Mouse (Mus musculus): Measurements from ENCODE around the gene BC051142. TPM values are rescaled to one million over a fixed set of nuclear protein-coding genes. Genes with fewer than 3 reads are reported as not detected.

The BC051142 gene
- total RNA-seq, 1 experiment: not detected

DNA sequence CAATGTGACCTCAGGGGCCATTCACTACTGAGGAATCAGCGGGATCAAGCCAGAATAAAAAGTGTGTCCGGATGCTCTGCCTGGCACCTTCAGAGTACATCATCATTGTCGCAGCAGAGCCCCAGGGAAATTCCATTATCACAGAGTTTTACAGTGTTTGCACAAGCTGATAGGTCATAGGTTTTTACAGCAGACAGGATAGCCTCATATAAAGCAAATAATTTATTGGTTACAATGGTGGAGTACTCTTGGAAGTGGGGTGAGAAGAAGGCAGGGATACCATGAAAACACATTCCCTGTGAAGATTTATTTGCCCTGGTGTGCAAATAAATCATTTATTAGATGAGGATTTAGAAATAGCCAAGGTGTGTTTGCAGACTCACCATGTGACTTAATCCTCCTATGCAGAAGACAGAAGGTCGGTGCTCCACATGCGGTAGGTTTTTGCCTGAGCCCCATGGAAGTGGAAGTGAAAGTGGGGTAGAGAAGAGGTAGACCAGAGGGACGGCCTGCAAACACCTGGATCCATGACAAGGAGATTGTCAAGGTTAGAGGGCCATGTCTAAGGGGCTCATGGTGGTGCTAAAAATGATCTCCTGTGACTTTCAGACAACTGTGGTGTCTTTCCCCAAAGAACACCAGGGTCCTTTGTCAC is 25.4 kb upstream of the BC051142 start:
- no peaks in the 10 kb centered on the region for H3K4me1 ChIP-seq (ENCODE audit: control insufficient read depth in 2 of 2, insufficient read depth in 2 of 2, low read length in 2 of 2, poor library complexity in 1 of 2)
- H3K27ac ChIP-seq (ENCODE audit: insufficient read depth, low read depth, low read length, poor library complexity, severe bottlenecking): no peak overlapping the region
- H3K36me3 ChIP-seq (ENCODE audit: control insufficient read depth, insufficient read depth, low read length, poor library complexity, severe bottlenecking): no peaks in the 10 kb centered on the region
- no peak overlapping the region for H3K4me3 ChIP-seq (ENCODE audit: insufficient read depth in 1 of 2, low read depth in 1 of 2, low read length in 2 of 2, poor library complexity in 1 of 2, severe bottlenecking in 1 of 2)
- H3K9ac ChIP-seq (ENCODE audit: insufficient read depth, low read depth, low read length, poor library complexity, severe bottlenecking): no peak overlapping the region
- in situ Hi-C loops (cut with MboI; ENCODE audit: low sequenced_read_pairs in 2 of 2, unreplicated experiment in 2 of 2): no loop called here
- no peaks in the 10 kb centered on the region for H3K9me3 ChIP-seq (ENCODE audit: control insufficient read depth, insufficient read depth, low read depth, low read length)
- DNase-seq (ENCODE audit: low read depth, low spot score): no peak
- TF ChIP-seq ZNF384 (IDR thresholded peaks at IDR 0.05; ENCODE audit: low read depth, low read length) (no peak), ZC3H11A (IDR thresholded peaks at IDR 0.05; ENCODE audit: borderline replicate concordance, low read depth, low read length) (no peak), MAFK (IDR thresholded peaks at IDR 0.05; ENCODE audit: insufficient read depth, low read depth, low read length) (no peak), HCFC1 (IDR thresholded peaks at IDR 0.05; ENCODE audit: borderline replicate concordance, insufficient read depth, low read length) (no peak)

DNA sequence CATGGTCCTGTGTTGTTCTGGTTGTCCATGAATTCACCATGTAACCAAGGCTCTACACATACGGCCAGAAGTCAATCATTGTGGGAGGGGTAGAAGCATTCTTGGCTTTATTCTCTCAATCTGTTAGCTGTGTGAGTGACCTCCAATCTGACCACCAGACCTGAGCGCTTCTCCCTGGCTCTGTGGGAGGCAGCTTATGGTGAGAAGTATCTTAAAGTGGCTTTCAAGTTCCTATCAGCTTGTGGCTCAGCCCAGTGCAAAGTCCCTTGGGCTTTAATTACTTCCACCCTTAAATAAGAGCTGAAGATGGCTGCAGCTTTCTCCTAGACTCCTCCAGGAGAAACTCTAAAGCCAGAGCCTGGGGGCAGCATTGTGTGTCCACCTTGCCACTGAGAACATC is 21.8 kb upstream of the BC051142 start, which contains the start of gene Btnl1:
TSS of gene Btnl1 (plus strand) at position 286 of the 400 bp plus-strand sequence.
- Histone ChIP-seq H3K27ac (ENCODE audit: insufficient read depth, low read depth, low read length, poor library complexity, severe bottlenecking) (no peak within 1 kb of the TSS), H3K9ac (ENCODE audit: insufficient read depth, low read depth, low read length, poor library complexity, severe bottlenecking) (no peak within 1 kb of the TSS), H3K4me3 (ENCODE audit: insufficient read depth in 1 of 2, low read depth in 1 of 2, low read length in 2 of 2, poor library complexity in 1 of 2, severe bottlenecking in 1 of 2) (no peak within 1 kb of the TSS), H3K4me1 (ENCODE audit: control insufficient read depth in 2 of 2, insufficient read depth in 2 of 2, low read length in 2 of 2, poor library complexity in 1 of 2) (peaks cover 0 to 3% of the 10 kb centered on the region in 2 experiments; a peak in 1 of 4 replicates), H3K9me3 (ENCODE audit: control insufficient read depth, insufficient read depth, low read depth, low read length) (no peaks in the 10 kb centered on the region), H3K36me3 (ENCODE audit: control insufficient read depth, insufficient read depth, low read length, poor library complexity, severe bottlenecking) (no peaks in the 10 kb centered on the region)
- TF ChIP-seq CHD2 (IDR thresholded peaks at IDR 0.05; ENCODE audit: low read depth, low read length) (no peak), ZC3H11A (IDR thresholded peaks at IDR 0.05; ENCODE audit: borderline replicate concordance, low read depth, low read length) (no peak), HCFC1 (IDR thresholded peaks at IDR 0.05; ENCODE audit: borderline replicate concordance, insufficient read depth, low read length) (no peak), ZNF384 (IDR thresholded peaks at IDR 0.05; ENCODE audit: low read depth, low read length) (no peak), MAFK (IDR thresholded peaks at IDR 0.05; ENCODE audit: insufficient read depth, low read depth, low read length) (no peak)
- in situ Hi-C loops (cut with MboI; ENCODE audit: low sequenced_read_pairs in 2 of 2, unreplicated experiment in 2 of 2): no loop called here
- DNase-seq (ENCODE audit: low read depth, low spot score): no peak

DNA sequence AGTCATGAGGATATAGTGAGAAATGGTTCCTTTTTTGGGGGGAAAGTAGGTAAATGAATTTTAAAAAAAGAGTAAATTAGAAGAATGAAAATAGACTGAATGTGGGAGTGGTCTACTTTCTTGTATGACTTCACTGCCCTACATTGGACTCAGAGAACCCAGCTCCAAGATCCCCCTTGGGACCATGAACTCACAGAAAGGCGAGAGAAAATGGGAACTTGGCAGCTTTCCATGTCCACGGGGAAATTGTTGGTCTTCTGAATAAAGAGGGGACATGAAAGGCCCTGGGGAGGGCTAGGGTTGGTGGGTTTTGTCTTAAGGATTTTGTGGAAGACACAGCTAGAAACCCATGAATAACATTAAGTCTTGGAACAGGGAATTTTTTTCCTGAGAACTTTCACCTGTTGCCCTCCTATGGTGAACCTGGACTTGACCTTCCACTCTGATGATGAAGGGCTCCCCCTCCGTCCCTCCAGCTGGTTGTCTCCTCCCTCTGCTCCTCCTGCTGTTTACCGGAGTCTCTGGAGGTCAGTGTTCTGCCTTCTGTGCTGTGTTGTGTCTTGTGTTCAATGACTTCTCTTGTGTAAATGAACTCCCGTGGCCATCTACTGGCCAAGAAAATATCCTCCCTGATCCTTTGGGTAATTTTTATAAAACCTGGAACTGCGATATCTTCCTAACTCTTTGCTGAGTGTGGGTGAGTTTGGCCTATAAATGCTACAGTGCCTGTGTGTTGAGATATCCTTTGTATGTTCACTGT is 21.0 kb upstream of the BC051142 start:
- H3K4me3 ChIP-seq (ENCODE audit: insufficient read depth in 1 of 2, low read depth in 1 of 2, low read length in 2 of 2, poor library complexity in 1 of 2, severe bottlenecking in 1 of 2): no peak overlapping the region
- TF ChIP-seq CHD2 (IDR thresholded peaks at IDR 0.05; ENCODE audit: low read depth, low read length): no peak
- no peak for TF ChIP-seq HCFC1 (IDR thresholded peaks at IDR 0.05; ENCODE audit: borderline replicate concordance, insufficient read depth, low read length)
- TF ChIP-seq ZNF384 (IDR thresholded peaks at IDR 0.05; ENCODE audit: low read depth, low read length): no peak
- no peak for TF ChIP-seq MAFK (IDR thresholded peaks at IDR 0.05; ENCODE audit: insufficient read depth, low read depth, low read length)
- no peak for TF ChIP-seq ZC3H11A (IDR thresholded peaks at IDR 0.05; ENCODE audit: borderline replicate concordance, low read depth, low read length)
- DNase-seq (ENCODE audit: low read depth, low spot score): no peak
- no peak overlapping the region for H3K9ac ChIP-seq (ENCODE audit: insufficient read depth, low read depth, low read length, poor library complexity, severe bottlenecking)
- no peak overlapping the region for H3K27ac ChIP-seq (ENCODE audit: insufficient read depth, low read depth, low read length, poor library complexity, severe bottlenecking)
- no peaks in the 10 kb centered on the region for H3K9me3 ChIP-seq (ENCODE audit: control insufficient read depth, insufficient read depth, low read depth, low read length)
- in situ Hi-C loops (cut with MboI; ENCODE audit: low sequenced_read_pairs in 2 of 2, unreplicated experiment in 2 of 2): no loop called here
- H3K4me1 ChIP-seq (ENCODE audit: control insufficient read depth in 2 of 2, insufficient read depth in 2 of 2, low read length in 2 of 2, poor library complexity in 1 of 2): peaks cover 3 to 6% of the 10 kb centered on the region in 2 experiments; a peak in 2 of 4 replicates
- H3K36me3 ChIP-seq (ENCODE audit: control insufficient read depth, insufficient read depth, low read length, poor library complexity, severe bottlenecking): no peaks in the 10 kb centered on the region

DNA sequence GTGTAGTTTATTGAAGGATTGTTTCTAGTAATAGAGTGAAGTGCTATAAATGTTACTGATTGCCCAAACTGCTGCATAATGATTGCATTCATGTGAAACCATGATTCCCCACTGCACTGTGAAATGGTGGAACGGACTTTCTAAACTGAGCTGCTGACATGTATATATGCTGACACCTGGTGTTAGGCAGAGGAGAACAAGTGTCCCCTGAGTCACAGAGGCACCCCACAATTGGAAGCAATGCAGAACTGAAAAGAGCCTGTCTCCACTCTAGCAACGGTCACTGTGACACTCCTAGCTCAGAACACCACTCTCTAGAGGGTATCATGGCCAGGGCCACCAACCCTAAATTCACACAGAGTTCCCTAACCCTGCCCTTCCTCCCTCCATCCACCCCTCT is 19.9 kb upstream of the BC051142 start:
- no peak overlapping the region for H3K27ac ChIP-seq (ENCODE audit: insufficient read depth, low read depth, low read length, poor library complexity, severe bottlenecking)
- H3K36me3 ChIP-seq (ENCODE audit: control insufficient read depth, insufficient read depth, low read length, poor library complexity, severe bottlenecking): no peaks in the 10 kb centered on the region
- no peak for DNase-seq (ENCODE audit: low read depth, low spot score)
- in situ Hi-C loops (cut with MboI; ENCODE audit: low sequenced_read_pairs in 2 of 2, unreplicated experiment in 2 of 2): no loop called here
- H3K4me1 ChIP-seq (ENCODE audit: control insufficient read depth in 2 of 2, insufficient read depth in 2 of 2, low read length in 2 of 2, poor library complexity in 1 of 2): peaks cover 3 to 6% of the 10 kb centered on the region in 2 experiments; a peak in 2 of 4 replicates
- no peak overlapping the region for H3K4me3 ChIP-seq (ENCODE audit: insufficient read depth in 1 of 2, low read depth in 1 of 2, low read length in 2 of 2, poor library complexity in 1 of 2, severe bottlenecking in 1 of 2)
- H3K9ac ChIP-seq (ENCODE audit: insufficient read depth, low read depth, low read length, poor library complexity, severe bottlenecking): no peak overlapping the region
- no peaks in the 10 kb centered on the region for H3K9me3 ChIP-seq (ENCODE audit: control insufficient read depth, insufficient read depth, low read depth, low read length)
- TF ChIP-seq CHD2 (IDR thresholded peaks at IDR 0.05; ENCODE audit: low read depth, low read length) (no peak), MAFK (IDR thresholded peaks at IDR 0.05; ENCODE audit: insufficient read depth, low read depth, low read length) (no peak), ZNF384 (IDR thresholded peaks at IDR 0.05; ENCODE audit: low read depth, low read length) (no peak), HCFC1 (IDR thresholded peaks at IDR 0.05; ENCODE audit: borderline replicate concordance, insufficient read depth, low read length) (no peak)
